Mouse (Mus musculus) embryonic facial prominence, embryonic 12.5 days (tissue): ENCODE data around the gene Mmgt2. TPM values are rescaled to one million over a fixed set of nuclear protein-coding genes. Genes with fewer than 3 reads are reported as not detected.
A peak's percentile ranks its signal among the peaks of the same experiment; 100 is the strongest.

Experiments
- ATAC-seq: fragments of 200-750 bp; cut with Nextera tagmentation; 2 replicates; pipeline ENCODE4 v1.8.0; 2017; ENCODE audit not compliant: insufficient number of reproducible peaks, insufficient read depth, low FRiP score, low TSS enrichment
- H3K27ac ChIP-seq: fragments of 300-500 bp; sonication (generic); 2 replicates; pipeline ENCODE4 v1.5.1; 2016; ENCODE audit warnings: mild to moderate bottlenecking
- H3K27me3 ChIP-seq: fragments of 300-500 bp; sonication (generic); 2 replicates; pipeline ENCODE4 v1.6.1; 2016; ENCODE audit warnings: mild to moderate bottlenecking, moderate library complexity
- H3K36me3 ChIP-seq: fragments of 300-500 bp; sonication (generic); 2 replicates; pipeline ENCODE4 v1.6.1; 2016; ENCODE audit warnings: mild to moderate bottlenecking
- H3K4me1 ChIP-seq: fragments of 300-500 bp; sonication (generic); 2 replicates; pipeline ENCODE4 v1.6.1; 2016
- H3K4me2 ChIP-seq: fragments of 300-500 bp; sonication (generic); replicated peaks from 2 replicates; pipeline ENCODE4 v1.6.1; 2016; ENCODE audit warnings: mild to moderate bottlenecking, moderate library complexity
- H3K4me3 ChIP-seq: fragments of 300-500 bp; sonication (generic); 2 replicates; pipeline ENCODE4 v1.5.1; 2016; ENCODE audit warnings: mild to moderate bottlenecking
- H3K9ac ChIP-seq: fragments of 300-500 bp; sonication (generic); 2 replicates; pipeline ENCODE4 v1.6.1; 2016; ENCODE audit warnings: mild to moderate bottlenecking, moderate library complexity
- H3K9me3 ChIP-seq: fragments of 300-500 bp; sonication (generic); 2 replicates; pipeline ENCODE4 v1.6.1; 2016; ENCODE audit warnings: mild to moderate bottlenecking, moderate library complexity
- WGBS: fragments of 180-500 bp; shearing (Covaris S2); methylation state at CpG from one replicate; pipeline ENCODE4 v1.1.7; 2016; 5-methylcytosine and 5-hydroxymethylcytosine counted together
- polyA plus RNA-seq: library from polyadenylated mRNA; unstranded; fragments of >200 nt; fragmentation: Nextera tagmentation; extraction: Ambion mirVana; gene quantifications from 2 replicates; pipeline ENCODE4 v1.2.1, GENCODE M21; 2016

The Mmgt2 gene
- 59.4 and 62.3 TPM in 2 replicates for polyA plus RNA-seq

DNA sequence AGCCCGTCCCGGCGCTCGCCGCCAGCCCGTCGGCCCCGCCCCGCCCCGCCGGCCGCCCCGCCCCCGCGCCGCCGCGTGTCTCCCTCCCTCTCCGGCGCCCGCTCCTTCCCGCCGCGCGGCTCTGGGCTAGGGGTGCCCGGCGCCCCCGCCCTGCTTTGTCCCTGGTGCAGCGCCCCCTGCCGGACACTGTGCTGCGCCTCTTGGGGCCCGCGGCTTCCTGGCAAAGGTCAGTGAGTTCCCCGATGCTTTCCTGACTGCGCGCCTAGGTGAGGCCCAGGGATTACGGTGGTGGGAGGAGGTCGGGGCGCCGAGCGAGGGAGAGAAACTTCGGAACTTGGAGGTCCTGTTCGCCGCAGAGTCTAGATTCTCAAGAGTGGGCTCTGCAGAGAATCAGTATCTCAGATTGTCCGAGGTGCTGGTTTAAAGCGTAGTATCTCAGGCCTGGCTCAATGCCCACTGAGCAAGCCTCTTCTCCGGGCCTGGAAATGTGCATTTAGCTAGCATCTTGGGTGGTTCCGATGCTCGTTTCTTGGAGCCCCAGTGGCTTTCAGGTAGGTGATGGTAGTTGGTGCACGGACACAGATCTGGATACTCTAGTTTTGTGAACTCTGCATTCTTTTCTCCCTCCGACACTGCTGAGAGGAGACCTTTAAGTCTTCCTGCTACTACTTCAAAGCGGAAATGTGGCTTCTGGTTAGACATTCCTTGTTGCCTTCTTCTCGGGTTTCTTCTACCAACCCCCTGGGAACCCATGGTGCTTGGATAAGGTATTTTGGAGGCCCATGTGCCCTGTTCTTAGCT is at the start of gene Mmgt2:
Mmgt2 (plus strand) TSS at position 74 of the 801 bp plus-strand sequence.
- peak within 1 kb of the TSS; percentile 92 for H3K27ac ChIP-seq
- H3K4me2 ChIP-seq, result peak within 1 kb of the TSS; percentile 94
- H3K9ac ChIP-seq, result peak within 1 kb of the TSS; percentile 88
- H3K27me3 ChIP-seq, result no peaks in the 10 kb centered on the region
- ATAC-seq, result peak; percentile 91
- H3K9me3 ChIP-seq, result no peaks in the 10 kb centered on the region
- H3K4me1 ChIP-seq, result peaks cover 44% of the 10 kb centered on the region
- peaks cover 14% of the 10 kb centered on the region; the same call in 1 of the 2 replicates for H3K36me3 ChIP-seq
- H3K4me3 ChIP-seq, result peak within 1 kb of the TSS; percentile 78
- WGBS, result under 1% methylated on average over 35 of the region's 53 CpGs

DNA sequence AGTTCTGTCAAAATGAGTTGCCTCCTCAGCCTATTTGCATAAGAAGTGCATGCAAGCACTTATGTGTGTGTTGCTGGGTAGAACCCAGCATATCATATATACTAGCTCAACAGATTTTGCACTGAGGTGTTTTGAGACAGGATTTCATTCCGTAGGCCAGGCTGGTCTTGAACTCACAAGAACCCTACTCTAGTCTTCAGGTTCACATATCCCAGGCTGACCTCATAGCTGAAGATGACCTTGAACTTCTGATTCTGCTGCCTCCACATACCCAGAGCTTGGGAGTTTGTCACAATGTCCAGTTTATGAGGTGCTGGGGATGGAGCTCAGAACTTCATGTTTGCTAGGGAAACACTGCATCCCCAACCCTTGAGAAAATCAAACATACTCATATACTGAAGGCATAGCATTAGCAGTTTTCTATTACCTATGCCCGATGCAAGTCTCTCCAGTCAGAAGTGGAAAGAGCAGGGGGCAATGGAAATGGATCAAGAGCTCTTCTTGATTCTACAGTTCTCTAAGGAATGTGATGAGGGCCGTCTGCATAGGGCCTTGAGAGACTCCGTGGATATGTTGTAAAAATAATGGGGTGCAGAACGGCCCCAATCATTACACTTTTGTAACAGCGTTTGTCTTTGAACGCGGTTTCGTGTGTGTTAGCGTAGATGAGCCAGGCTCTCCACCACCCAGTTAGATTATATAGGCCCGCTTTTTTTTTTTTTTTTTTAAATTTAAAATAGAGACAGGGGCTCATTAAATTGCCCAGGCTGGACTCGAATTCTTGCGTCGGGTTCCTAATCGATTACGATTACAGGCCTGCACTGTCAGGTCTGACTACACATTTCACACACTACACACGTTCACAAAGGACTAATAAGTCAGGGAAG is 46.5 kb upstream of the Mmgt2 start:
- Histone ChIP-seq H3K4me2 (peak overlapping the region; percentile 81), H3K27ac (peak overlapping the region; percentile 95), H3K36me3 (peaks cover 31% of the 10 kb centered on the region), H3K4me3 (peak overlapping the region; percentile 95), H3K4me1 (peaks cover 28% of the 10 kb centered on the region), H3K27me3 (no peaks in the 10 kb centered on the region), H3K9ac (peak overlapping the region; percentile 97), H3K9me3 (no peaks in the 10 kb centered on the region)
- ATAC-seq, result no peak
- 12% methylated on average over 17 of the region's 17 CpGs for WGBS

DNA sequence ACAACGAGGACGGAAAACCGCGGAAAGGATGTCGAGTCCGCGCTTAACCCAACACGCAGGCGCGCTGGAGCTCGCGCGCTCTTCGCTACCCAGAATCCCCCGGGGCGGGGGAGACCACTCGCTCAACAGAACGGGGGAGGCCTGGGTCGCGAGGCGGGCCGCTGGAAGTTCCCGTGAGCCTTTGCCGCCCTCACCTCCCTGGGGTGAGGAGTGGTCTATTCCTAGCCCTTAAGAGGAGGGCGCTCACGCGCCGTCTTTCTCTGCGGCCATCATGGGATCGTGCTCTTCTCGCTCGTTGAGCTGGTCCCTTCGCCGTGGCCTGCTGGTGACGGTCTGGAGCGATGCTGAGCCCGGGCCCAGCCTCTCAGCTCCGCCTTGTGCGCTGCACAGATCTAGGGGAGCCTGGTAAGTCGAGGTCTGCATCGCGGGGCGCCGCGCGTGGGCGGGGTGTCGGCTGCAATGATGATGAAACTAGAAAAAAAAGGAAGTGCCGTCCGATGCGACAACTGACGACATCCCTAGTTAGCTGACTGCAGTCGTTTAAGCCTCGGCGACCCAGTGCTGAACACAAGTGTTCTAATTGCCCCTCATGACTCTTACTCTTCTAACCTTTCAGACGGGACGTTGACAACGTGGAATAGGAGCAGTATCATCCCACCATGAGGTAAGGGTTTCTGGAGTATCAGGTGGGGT is 45.7 kb upstream of the Mmgt2 start:
- under 1% methylated on average over 58 of the region's 58 CpGs for WGBS
- peaks cover 36% of the 10 kb centered on the region for H3K36me3 ChIP-seq
- H3K9ac ChIP-seq, result peak overlapping the region; percentile 97
- H3K9me3 ChIP-seq, result no peaks in the 10 kb centered on the region
- peak overlapping the region; percentile 81 for H3K4me2 ChIP-seq
- peak overlapping the region; percentile 95 for H3K4me3 ChIP-seq
- H3K27ac ChIP-seq, result peak overlapping the region; percentile 95
- peak; percentile 94 for ATAC-seq
- H3K27me3 ChIP-seq, result no peaks in the 10 kb centered on the region
- peaks cover 28% of the 10 kb centered on the region for H3K4me1 ChIP-seq

DNA sequence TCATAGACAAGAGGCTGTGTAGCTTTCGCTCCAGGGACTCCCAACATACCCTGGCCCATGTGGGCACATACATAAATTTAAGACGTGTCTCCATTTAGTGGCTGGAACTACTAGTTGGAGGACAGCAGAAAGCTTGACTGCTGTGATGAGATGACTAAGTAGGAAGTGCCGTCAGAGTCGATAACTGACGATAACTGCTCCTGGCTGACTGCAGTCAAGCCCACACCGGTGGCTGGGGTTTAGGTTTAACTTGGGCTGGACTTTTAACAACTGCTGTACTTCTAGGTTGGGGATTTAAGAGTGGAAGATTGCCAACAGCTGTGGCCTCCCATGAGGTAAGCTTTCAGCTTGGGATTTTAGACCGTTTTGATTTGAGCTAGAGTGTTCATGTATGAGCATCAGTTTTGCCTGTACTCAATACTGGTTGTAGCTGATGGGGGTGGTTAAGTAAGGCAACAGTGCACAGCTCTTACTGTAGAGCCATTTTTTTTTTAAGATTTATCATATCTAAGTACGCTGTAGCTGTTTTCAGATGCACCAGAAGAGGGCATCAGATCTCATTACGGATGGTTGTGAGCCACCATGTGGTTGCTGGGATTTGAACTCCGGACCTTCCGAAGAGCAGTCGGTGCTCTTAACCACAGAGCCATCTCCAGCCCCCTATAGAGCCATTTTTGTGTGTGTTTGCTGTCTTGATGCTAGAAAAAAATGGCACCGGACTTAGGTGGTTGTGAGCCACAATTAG is 45.0 kb upstream of the Mmgt2 start:
- H3K4me3 ChIP-seq, result peak overlapping the region; percentile 95
- peak overlapping the region; percentile 81 for H3K4me2 ChIP-seq
- peaks cover 41% of the 10 kb centered on the region for H3K36me3 ChIP-seq
- WGBS, result under 1% methylated on average over 13 of the region's 13 CpGs
- no peak for ATAC-seq
- H3K9me3 ChIP-seq, result no peaks in the 10 kb centered on the region
- H3K27ac ChIP-seq, result peak overlapping the region; percentile 95
- H3K4me1 ChIP-seq, result peaks cover 28% of the 10 kb centered on the region
- H3K9ac ChIP-seq, result peak overlapping the region; percentile 97
- no peaks in the 10 kb centered on the region for H3K27me3 ChIP-seq

DNA sequence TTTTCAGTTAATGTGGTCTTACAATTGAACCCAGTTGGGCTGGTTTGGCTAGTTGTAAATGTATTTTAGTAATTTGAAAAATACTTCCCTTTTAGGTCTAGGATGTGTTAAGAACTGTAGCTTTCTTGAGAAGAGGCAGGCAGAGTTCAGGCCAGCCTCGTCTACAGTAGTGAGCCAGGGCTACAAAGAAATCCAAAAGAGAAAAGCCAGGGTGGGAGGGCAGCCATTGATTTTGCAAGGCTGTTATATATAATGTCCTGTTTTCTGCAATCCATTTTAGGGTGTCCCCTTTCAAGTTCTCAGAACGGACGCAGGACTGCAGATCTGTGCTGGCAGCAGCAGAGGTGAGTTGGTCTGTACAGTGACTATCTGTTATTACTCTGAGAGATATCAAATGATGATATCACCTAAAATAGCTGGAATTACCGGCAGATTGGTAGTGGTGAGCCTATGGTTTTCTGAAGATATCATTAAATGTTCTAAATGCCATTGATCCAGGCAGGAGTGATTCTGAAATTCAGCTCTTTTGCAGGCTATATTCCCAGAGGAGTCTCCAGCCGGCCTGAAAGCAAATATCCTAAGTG is 44.2 kb upstream of the Mmgt2 start:
- Histone ChIP-seq H3K9me3 (no peaks in the 10 kb centered on the region), H3K36me3 (peaks cover 48% of the 10 kb centered on the region)
- ATAC-seq, result no peak

DNA sequence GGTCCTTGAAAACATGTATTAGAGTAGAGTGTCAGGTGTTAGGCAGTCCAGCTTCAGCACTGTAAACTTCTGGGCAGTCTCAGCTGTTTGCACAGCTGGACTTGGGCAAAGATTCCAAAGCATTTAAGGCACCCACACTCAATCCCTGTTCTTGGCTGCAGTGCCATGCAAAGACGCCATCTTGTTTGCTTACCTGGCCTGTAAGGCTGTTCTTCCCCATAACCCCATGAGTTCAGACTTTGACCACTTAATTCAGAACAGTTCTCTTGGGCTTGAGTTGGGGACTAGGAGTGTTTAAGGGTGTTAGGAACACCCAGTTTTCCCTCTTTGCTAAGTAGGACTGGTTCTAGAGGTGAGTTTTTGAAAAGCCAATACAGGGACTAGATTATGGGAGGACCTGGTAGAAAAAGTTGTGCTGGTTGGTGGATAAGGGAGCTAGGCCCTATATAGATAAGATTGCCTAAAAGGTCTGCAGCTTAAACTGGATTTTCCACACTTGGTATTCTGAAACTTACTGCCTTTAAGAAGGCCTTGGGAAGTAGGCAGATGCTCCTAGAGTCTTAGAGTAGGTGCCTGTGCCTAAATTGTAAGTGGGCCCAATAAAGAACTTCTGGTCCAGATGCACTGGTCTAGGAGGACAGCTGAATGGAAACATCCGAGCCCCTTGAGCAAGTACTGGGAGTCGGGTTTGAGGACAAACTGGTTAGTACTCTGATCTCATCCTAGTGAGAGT is 43.4 kb upstream of the Mmgt2 start:
- peaks cover 54% of the 10 kb centered on the region for H3K36me3 ChIP-seq
- 16% methylated on average over 3 of the region's 3 CpGs for WGBS

More for the DNA sequence above, 44.2 kb upstream of the Mmgt2 start:
- peaks cover 28% of the 10 kb centered on the region for H3K4me1 ChIP-seq
- no peaks in the 10 kb centered on the region for H3K27me3 ChIP-seq
- peak overlapping the region; percentile 97 for H3K9ac ChIP-seq
- peak overlapping the region; percentile 95 for H3K4me3 ChIP-seq
- 12% methylated on average over 5 of the region's 5 CpGs for WGBS
- peak overlapping the region; percentile 81 for H3K4me2 ChIP-seq
- peak overlapping the region; percentile 95; the same call in 1 of the 2 replicates for H3K27ac ChIP-seq

DNA sequence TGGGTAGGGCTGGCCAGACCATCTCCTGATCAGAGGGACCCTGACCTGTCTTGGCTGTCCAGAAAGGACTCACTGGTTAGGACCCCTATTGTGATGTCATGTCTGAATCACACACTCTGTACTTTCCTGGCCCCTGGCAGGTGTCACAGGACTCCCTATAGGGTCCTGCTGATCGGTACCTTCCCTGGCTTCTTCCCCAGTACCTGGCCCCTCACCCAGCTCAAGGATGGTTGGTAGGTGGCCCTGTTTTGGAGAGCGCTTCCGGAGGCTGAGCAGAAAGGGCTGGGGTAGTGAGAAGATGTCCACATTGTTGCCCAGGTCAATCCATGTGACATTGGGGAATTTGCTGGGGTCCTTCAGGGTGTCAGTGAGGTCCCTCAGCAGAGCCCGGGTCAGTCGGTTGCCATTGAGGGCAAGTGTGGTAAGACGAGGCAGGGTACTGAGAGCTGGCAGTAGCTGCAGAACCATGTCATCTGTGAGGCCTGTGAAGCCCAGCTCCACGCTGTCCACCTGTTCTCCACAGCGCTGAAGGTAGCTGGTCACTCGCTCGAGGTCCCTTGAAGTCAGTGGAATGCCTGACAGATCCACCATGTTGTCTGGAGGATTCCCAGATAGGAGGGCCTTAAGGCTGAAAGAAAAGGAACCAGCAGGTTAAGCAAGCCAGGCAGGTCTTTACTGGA is 42.7 kb upstream of the Mmgt2 start:
- peak overlapping the region; percentile 95; the same call in 1 of the 2 replicates for H3K4me3 ChIP-seq
- H3K27ac ChIP-seq, result peak overlapping the region; percentile 95

More for the DNA sequence above, 43.4 kb upstream of the Mmgt2 start:
- peak overlapping the region; percentile 95 for H3K4me3 ChIP-seq
- H3K9me3 ChIP-seq, result no peaks in the 10 kb centered on the region
- H3K27ac ChIP-seq, result peak overlapping the region; percentile 95
- peak overlapping the region; percentile 81 for H3K4me2 ChIP-seq
- H3K27me3 ChIP-seq, result no peaks in the 10 kb centered on the region
- peak overlapping the region; percentile 33 for H3K9ac ChIP-seq
- no peak for ATAC-seq
- peaks cover 28% of the 10 kb centered on the region for H3K4me1 ChIP-seq

DNA sequence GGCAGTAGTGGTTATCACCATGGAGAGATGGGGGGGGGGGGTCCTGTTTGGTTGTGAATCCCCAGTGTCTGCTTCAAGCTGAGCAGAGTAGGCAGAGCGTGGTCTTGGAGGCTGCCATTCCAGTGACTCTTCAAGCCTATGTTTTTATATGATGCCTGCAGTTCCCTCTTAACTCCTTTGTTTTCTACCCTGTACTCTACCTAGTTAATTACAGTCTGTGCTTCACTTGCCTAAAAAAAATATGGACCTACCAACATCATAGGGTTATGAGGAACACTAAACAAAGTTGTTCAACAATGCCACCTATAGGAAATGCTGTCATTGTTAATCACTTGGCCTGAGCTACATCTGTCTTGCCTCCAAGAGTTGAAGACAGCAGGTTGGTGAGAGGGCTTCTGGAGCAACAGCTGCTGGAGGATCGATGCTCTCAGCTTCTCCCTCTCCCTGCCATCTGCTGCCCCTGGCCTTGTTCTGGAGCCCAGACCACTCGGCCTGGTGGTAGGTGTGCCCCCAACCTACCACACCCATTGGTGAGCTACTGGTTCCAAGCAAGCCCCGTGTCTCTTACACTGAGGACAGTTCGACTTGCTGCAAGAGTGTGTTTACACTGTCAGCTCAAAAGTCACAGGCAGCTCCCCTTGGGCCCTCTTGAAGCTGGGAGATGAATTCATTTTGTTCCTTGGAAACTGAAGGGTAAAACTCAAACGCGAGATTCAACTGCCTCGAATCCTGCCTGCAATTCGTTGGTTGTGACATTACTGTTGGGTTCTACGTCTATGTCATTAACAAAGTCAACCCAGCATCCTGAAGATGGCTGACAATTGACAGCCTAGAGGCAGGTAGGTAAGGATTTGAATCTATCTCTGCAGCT is 41.9 kb upstream of the Mmgt2 start:
- H3K27me3 ChIP-seq, result no peaks in the 10 kb centered on the region
- H3K9me3 ChIP-seq, result no peaks in the 10 kb centered on the region
- ATAC-seq, result no peak
- no peak overlapping the region for H3K4me3 ChIP-seq
- peak overlapping the region; percentile 64; the same call in 1 of the 2 replicates for H3K27ac ChIP-seq
- peaks cover 28% of the 10 kb centered on the region for H3K4me1 ChIP-seq
- no peak overlapping the region for H3K9ac ChIP-seq
- WGBS, result 70% methylated on average over 10 of the region's 10 CpGs
- H3K4me2 ChIP-seq, result no peak overlapping the region
- peaks cover 61% of the 10 kb centered on the region for H3K36me3 ChIP-seq

More for the DNA sequence above, 42.7 kb upstream of the Mmgt2 start:
- peak overlapping the region; percentile 81 for H3K4me2 ChIP-seq
- H3K27me3 ChIP-seq, result no peaks in the 10 kb centered on the region
- H3K36me3 ChIP-seq, result peaks cover 61% of the 10 kb centered on the region
- WGBS, result 43% methylated on average over 10 of the region's 10 CpGs
- ATAC-seq, result 0 out of 2 replicates have a peak, but pooled peaks have one; percentile 3
- H3K4me1 ChIP-seq, result peaks cover 28% of the 10 kb centered on the region
- peak overlapping the region; percentile 33 for H3K9ac ChIP-seq
- no peaks in the 10 kb centered on the region for H3K9me3 ChIP-seq
